Mouse (Mus musculus) thymus, adult 2 months (tissue): ENCODE results near the gene Gm6169.

ENCODE experiments used
- CTCF ChIP-seq: fragments of 200-500 bp; IDR thresholded peaks from 2 replicates; pipeline ENCODE4 v1.5.1; 2012; ENCODE audit warnings: mild to moderate bottlenecking, control low read depth, low read length, moderate library complexity, borderline replicate concordance; ENCODE audit not compliant: control insufficient read depth, poor library complexity, insufficient read depth; ENCODE audit errors: extremely low read depth
- POLR2A ChIP-seq: fragments of 200-500 bp; IDR thresholded peaks from 2 replicates; pipeline ENCODE4 v1.6.1; 2012; ENCODE audit warnings: mild to moderate bottlenecking, low read length, control low read depth, moderate library complexity; ENCODE audit not compliant: control insufficient read depth, poor library complexity, insufficient read depth; ENCODE audit errors: extremely low read depth

GRCm38 (mm10) chr13:97057817-97058216 lies 41.2 kb downstream of the Gm6169 start:
- TF ChIP-seq CTCF, result no peak
- TF ChIP-seq POLR2A, result no peak
